Mouse (Mus musculus) embryo, embryonic 10.5 days (tissue): ENCODE results near the gene Cdca3.
"Not testable (repeated sequence)": the region's sequence is repeated elsewhere in the genome, so short reads cannot be mapped to it uniquely, and the experiment has no call there.

Experiments used
- DNase-seq: peaks from one replicate; pipeline ENCODE4 v3.0.0-alpha.2; 2015; ENCODE audit warnings: low spot score

Cdca3 gene

GRCm38 (mm10) chr6:124828868-124829798, at the start of gene Cdca3, which contains the start of gene Usp5:
Gene Cdca3, plus strand, starts transcription at chr6:124829547.
Gene Usp5, minus strand, starts transcription at chr6:124829484.
- DNase-seq: peak; percentile 100

GRCm38 (mm10) chr6:124779984-124780416, 49.3 kb upstream of the Cdca3 start:
- DNase-seq: no peak

GRCm38 (mm10) chr6:124780917-124781316, 48.4 kb upstream of the Cdca3 start:
- DNase-seq: no peak

- peak; percentile 78 for DNase-seq
Observed at GRCm38 (mm10) chr6:124782436-124782835, 46.9 kb upstream of the Cdca3 start.

DNA sequence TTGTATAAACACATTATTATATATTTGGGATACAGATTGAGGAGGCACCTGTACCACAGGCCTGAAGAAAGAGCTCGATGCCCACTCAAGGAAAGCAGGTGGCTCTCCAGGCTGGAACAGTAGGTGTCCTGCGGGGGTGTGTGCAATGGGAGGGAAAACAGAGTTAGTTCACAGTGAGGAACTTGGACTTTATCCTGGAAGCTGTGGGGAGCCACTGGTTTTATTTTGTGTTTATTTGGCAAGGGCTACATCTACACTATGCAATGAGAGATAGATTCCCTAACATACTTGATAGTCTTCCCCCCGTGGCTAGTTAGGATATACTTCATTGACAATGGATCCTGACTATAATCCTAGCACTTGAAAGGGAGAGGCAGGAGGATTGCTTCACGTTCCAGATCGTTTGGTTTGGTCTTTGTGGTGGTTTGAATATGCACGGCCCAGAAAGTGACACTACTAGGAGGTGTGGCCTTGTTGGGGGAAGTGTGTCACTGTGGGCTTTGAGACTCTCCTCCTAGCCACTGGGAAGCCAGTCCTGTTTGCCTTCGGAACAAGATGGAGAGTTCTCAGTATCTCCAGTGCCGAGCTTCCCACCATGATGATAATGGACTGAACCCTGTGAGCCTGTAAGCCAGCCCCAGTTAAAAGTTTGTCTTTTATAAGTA, 42.5 kb upstream of the Cdca3 start:
- no peak for DNase-seq

- DNase-seq: no peak
Observed at GRCm38 (mm10) chr6:124787722-124788121, 41.6 kb upstream of the Cdca3 start.

- no peak for DNase-seq
Observed at GRCm38 (mm10) chr6:124789519-124789918, 39.8 kb upstream of the Cdca3 start.

DNA sequence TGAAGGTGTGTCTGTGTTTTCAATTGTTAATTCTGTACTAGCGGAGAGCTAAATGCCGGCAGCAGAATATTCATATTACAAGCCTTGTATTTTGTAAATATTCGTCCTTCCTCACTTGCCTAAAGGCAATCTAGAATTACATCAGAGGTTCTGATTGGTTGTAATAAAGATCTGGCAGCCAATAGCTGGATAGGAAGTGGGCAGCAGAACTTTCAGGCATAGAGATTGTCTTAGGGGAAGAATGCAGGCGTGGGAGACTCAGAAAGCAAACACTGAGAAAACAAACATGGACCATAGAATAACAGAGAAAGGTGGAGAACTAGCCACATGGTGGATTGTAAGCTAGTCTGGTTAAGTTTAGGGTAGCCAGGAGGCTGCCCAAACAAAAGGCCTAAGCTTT, 39.2 kb upstream of the Cdca3 start:
- no peak for DNase-seq

GRCm38 (mm10) chr6:124791911-124792310, 37.4 kb upstream of the Cdca3 start:
- DNase-seq: no peak

GRCm38 (mm10) chr6:124795781-124796180, 33.6 kb upstream of the Cdca3 start:
- no peak for DNase-seq

GRCm38 (mm10) chr6:124796200-124796599, 33.1 kb upstream of the Cdca3 start:
- no peak for DNase-seq

DNA sequence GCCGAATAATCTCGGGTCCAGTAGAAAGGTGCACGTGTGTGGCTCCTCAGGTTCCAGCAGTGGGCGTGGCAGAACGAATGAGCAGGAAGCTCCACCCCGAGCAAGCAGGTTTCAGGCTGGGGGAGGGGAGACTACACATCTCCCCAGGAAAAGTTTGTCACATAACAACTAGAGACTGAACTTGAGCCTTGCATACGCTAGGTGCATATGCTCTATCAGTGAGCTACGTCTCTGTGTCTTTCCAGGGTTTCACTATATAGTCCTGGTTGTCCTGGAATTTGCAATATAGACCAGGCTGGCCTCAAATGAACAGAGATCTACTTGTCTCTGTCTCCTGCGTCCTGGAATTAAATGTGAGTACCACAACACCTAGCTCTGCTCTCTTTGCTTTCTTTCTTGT, 26.9 kb upstream of the Cdca3 start:
- peak; percentile 53 for DNase-seq

- DNase-seq: no peak
Observed at GRCm38 (mm10) chr6:124803061-124803460, 26.3 kb upstream of the Cdca3 start.

- not testable (repeated sequence) for DNase-seq
Observed at GRCm38 (mm10) chr6:124803691-124804090, 25.7 kb upstream of the Cdca3 start.

DNA sequence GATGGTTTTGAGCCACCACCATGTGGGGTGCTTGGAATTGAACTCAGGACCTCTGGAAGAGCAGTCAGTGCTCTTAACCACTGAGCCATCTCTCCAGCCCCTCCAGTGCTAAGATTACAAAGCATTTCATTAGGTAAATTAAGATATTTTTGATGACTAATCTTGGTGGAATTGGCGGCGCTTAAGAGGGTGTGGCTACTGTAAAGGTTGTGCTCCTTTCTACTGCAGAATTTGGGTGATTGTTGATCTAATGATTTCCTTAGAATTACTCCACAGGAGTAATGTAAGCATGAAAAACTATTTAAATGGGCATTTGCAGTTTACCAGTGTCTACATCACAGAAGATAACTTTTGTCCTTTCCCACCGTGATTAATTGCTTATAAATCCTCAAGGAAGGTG, 25.0 kb upstream of the Cdca3 start:
- DNase-seq: no peak

GRCm38 (mm10) chr6:124805341-124806321, 23.7 kb upstream of the Cdca3 start:
- peak; percentile 97 for DNase-seq

- no peak for DNase-seq
Observed at GRCm38 (mm10) chr6:124806446-124807140, 22.8 kb upstream of the Cdca3 start.

- no peak for DNase-seq
Observed at GRCm38 (mm10) chr6:124807366-124807765, 22.0 kb upstream of the Cdca3 start.

DNA sequence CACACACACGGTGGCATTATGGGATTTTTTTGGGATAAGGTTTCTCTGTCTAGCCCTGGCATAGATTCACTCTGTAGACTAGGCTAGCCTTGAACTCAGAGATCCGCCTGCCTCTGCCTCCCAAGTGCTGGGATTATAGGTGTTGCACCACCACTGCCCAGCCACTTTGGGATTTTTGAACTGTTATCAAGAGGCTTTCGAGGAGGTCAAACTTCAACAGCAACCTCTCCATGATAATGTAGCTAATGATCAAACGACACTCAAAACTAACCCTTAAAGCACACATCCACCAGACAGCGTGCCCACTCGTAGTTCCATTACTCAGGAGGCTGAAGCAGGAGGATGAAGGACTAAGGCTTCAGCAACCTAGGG, 21.4 kb upstream of the Cdca3 start:
- DNase-seq: no peak

GRCm38 (mm10) chr6:124808358-124809012, 20.9 kb upstream of the Cdca3 start, which contains the start of gene Spsb2:
Gene Spsb2, plus strand, starts transcription at chr6:124808661.
- DNase-seq: peak; percentile 85
